Mouse (Mus musculus) ES-E14 (cell line): ENCODE results near the gene Sh3rf1.

ENCODE experiments used
- MAFK ChIP-seq: IDR thresholded peaks from 2 replicates; pipeline ENCODE4 v1.6.1; 2014; ENCODE audit warnings: mild to moderate bottlenecking, low read depth, low read length, inconsistent platforms; ENCODE audit not compliant: insufficient read depth
- ZC3H11A ChIP-seq: IDR thresholded peaks from 2 replicates; pipeline ENCODE4 v1.6.1; 2012; ENCODE audit warnings: low read depth, mild to moderate bottlenecking, inconsistent platforms, low read length, borderline replicate concordance

DNA sequence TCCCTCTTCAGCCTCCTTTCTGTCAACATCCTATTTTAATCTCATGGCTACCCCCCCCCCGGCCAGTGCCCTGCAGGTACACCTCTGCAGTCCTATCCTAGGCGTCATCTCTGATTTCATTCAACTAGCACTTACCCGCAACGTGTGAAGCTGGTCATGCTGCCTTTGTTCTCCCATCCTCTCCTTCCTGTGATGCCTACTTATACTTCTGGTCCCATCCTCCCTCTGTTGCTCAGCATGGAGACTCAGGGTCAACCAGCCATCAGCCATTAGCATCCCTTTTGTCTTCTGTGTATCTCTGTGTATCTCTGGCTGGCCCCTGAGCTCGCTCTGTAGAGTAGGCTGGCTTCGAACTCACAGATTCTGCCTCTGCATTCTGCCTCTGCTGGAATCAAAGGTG, 47.3 kb downstream of the Sh3rf1 start:
- TF ChIP-seq MAFK (no peak), ZC3H11A (no peak)
